Mouse (Mus musculus): Measurements from ENCODE around the gene Cdh5.
"Not testable (repeated sequence)": the region's sequence is repeated elsewhere in the genome, so short reads cannot be mapped to it uniquely, and the experiment has no call there.

Cdh5 gene

GRCm38 (mm10) chr8:104093336-104093735, 8.1 kb upstream of the Cdh5 start:
- no peak for DNase-seq

DNA sequence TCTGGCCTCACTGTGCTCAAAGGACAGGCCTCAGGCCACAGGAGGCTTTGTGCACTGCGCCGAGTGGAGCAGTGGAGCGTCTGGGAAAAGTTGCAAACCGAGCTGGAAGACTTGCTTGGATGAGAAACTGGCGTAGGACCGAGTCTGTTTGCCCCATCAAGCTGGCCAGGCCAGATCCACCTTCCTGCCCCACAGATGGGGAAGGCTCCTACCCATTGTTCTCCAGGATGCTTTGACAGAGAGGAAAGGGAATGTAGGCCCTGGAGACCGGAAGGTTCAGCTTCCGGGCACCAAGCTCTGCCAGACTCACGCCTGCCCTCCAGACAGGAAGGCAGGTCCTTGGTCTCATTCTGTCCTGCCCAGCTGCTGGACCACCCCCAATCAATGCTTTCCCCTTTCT, 5.8 kb upstream of the Cdh5 start:
- no peak for DNase-seq

- DNase-seq = no peak
Measured at GRCm38 (mm10) chr8:104096644-104097043, 4.8 kb upstream of the Cdh5 start.

- peak; percentile 35 for DNase-seq
Measured at GRCm38 (mm10) chr8:104098671-104099346, 2.6 kb upstream of the Cdh5 start.

DNA sequence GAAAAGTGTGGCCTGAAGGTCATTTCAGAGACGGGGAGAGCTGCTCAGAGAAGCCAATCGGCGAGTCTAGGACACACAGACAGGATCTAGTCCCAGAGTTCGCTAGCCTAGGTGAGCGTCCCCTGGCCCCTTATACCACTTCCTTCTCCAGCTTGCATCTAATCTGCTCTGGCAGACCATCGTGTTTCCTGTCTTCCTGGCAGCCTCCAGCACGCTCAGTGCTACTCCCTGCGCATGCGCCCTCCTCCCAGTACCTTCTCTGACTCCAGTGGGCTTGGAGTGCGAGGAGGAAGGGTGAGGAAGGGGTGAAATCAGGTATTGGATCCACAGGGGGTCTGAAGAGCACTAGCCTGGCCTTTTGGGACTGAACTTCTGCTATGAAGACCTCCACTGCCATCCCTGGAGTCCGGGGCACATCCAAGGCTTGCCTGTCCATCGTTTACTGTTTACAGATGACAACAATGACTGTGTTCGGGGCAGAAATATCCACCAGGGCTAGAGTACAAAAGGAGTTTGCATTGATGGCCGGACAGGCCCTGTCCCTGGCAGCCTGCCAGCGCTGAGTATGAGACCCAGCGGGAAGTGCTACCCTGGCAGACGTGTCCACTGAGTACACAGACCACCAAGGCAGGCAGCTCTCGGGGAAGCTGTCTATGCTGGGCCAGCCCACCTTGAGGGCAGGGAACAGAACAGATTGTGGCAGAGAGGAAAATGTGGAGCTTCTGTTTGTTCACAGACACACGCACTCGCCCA, 1.9 kb upstream of the Cdh5 start:
- DNase-seq = peak; percentile 91

- DNase-seq = not testable (repeated sequence)
Measured at GRCm38 (mm10) chr8:104100724-104101123, 701 bp upstream of the Cdh5 start.

- no peak for DNase-seq
Measured at GRCm38 (mm10) chr8:104103462-104103861, 2.0 kb downstream of the Cdh5 start.

GRCm38 (mm10) chr8:104105768-104106167, 4.3 kb downstream of the Cdh5 start:
- peak; percentile 42 for DNase-seq

- DNase-seq = no peak
Measured at GRCm38 (mm10) chr8:104106276-104106946, 5.0 kb downstream of the Cdh5 start.

DNA sequence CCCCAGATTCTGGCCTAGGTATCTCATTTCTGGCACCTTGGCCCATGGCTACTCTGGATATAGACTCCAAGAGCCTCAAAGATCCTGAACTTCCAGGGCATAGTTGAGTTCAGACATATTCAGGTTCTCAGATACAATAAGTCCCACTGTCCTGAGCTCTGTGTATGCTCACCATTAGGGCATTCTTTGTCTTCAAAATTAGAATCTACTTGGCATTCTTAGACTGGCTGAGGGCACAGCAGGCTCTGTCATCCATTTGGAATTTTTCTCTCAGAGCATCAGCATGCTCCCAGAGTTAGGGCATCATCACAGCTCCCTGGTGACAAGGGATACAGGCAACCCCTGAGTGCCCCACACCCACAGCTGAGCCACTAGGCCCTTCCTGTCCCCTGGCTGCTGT, 5.7 kb downstream of the Cdh5 start:
- no peak for DNase-seq

- no peak for DNase-seq
Measured at GRCm38 (mm10) chr8:104108048-104108447, 6.6 kb downstream of the Cdh5 start.

DNA sequence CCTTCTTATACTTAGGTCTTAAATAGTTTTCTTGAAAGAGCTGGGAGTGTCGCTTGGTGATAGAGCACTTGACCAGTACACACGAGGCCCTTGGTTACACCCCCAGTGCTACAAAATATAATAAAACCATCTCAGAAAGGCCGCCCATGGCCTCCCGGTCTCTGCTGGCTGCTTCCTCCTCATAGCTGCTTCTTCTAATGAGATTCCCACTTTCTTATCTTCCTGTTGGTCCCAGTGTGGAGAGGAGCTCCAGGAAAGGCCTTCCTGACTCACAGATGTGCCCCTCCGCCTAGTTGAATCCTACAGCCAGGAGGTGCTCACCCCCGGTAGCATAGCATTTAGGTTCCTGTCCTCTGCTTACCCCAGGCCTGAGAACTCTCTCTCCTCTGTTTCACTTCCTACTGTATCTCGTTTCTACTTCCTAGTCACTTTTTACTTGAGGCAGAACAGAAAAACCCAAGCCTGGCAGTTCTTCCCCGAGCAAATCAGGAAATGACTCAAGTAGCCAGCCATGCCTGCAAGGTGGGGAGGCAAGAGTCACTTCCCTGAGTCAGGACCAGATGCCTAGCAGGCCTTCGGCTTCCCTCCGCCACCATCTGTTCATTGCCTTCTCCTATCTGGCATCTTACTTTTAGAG, 9.2 kb downstream of the Cdh5 start:
- DNase-seq = no peak

GRCm38 (mm10) chr8:104121640-104122416, 20.4 kb downstream of the Cdh5 start:
- DNase-seq = no peak

DNA sequence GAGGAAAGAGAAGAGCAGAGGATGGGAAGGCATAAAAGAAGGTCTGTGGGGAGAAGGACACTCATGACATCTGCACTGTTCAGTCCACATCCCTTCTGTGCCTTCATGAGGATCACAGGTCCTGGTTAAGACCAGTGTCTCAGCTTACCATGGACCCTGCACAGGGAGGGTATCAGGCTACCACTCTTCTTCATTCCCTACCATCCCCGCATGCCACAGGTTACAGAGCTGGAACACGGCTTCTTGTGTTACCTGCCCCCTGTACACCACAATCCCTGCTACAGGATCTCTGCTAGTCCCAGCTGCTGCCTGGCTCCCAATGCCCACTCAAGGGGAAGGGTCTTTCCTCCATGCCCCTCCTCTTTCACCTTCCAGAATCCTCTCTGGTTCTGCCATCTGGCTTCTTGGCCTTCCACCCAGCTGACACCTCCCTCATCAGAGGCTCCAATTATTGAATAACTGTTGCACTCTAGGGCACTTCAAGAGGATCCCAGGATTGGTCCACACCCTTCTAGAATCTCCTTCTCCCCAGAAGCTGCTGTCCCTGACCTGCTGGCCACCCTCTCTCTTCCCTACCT, 21.7 kb downstream of the Cdh5 start:
- DNase-seq = no peak

DNA sequence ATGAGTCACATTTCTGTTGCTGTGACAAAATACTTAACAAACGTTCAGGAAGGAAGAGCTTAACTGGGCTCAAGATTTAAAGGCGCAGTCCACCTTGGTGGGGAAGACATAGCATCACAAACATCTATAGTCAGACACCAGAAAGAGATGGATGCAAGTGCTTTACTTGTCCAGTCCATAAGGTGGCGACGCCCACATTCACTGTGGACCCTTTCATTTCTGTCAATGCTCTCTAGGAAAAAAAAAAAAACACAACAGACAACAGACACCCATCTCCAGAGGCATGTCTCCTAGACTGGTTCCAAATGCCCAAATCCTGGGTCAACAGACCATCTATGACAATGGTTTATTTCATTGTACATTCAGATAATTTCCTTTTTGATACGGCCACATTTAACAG, 23.1 kb downstream of the Cdh5 start:
- DNase-seq = no peak

- DNase-seq = no peak
Measured at GRCm38 (mm10) chr8:104127160-104127883, 25.9 kb downstream of the Cdh5 start.

DNA sequence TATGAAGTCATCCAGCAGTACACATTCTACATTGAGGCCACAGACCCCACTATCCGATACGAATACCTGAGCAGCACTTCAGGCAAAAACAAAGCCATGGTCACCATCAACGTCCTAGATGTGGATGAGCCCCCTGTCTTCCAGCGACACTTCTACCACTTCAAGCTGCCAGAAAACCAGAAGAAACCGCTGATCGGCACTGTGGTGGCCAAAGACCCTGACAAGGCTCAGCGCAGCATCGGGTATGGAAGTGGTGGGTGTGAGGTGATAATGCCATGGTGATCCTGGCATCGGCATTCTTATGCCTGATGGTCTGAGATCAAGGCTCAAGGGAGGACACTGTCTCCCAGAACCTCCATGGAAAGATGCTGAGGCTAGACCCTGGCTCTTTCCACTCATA, 29.5 kb downstream of the Cdh5 start:
- no peak for DNase-seq

GRCm38 (mm10) chr8:104131414-104131975, 30.1 kb downstream of the Cdh5 start:
- DNase-seq = peak; percentile 28

DNA sequence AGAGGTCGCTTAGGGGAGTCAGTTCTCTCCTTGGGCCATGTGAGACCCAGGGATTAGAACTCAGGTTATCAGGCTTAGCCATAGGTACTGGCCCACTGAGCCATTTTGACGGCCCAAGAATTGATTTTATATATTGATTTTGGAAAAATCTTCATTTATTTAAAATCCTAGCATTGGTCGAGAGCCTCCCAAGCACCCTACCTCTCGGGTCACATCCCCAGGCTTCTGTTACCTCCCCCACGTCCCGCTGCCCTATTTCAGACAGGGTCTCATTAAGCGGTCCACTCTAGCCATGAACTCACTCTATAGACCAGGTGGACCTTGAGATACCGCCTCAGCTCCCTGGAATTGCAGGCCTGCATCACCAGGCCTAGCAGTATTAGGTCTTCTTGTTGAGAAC, 33.1 kb downstream of the Cdh5 start:
- DNase-seq = no peak

DNA sequence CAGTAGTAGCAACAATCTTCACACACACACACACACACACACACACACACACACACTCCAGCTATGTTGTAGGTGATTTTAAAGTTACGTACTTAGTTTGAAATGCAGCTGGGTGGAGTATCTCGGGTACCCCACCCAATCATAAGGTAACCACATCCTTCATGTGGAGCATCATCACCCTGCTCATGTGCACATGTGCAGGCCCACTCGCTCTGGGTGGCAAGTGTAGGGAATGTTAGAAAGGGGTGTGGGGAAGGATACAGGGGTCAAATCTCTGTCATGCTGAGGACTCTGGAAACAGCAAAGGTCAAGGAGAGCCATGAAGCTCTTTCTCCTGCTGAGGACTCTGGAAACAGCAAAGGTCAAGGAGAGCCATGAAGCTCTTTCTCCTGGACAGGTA, 34.9 kb downstream of the Cdh5 start:
- DNase-seq = no peak

GRCm38 (mm10) chr8:104137636-104138035, 36.2 kb downstream of the Cdh5 start:
- no peak for DNase-seq
